Mouse (Mus musculus) layer of hippocampus, adult 2 months (tissue): Measurements from ENCODE around the gene Arf3. TPM values are rescaled to one million over a fixed set of nuclear protein-coding genes. Genes with fewer than 3 reads are reported as not detected.

Source experiments
- DNase-seq, 2 experiments: peaks; one replicate each; pipeline ENCODE4 v3.0.0; 2022; ENCODE audit warnings: low spot score in 2 of 2
- H3K27ac ChIP-seq: fragments of 200-600 bp; 2 replicates; pipeline ENCODE4 v1.8.1; 2022
- H3K4me3 ChIP-seq: fragments of 200-600 bp; 2 replicates; pipeline ENCODE4 v1.8.1; 2022; ENCODE audit warnings: mild to moderate bottlenecking
- CTCF ChIP-seq: fragments of 200-600 bp; conservative IDR thresholded peaks from 2 replicates; pipeline ENCODE4 v1.8.1; 2022; ENCODE audit warnings: antibody characterized with exemption, mild to moderate bottlenecking, moderate library complexity
- total RNA-seq, 2 experiments: library from RNA; stranded (reverse); gene quantifications; 2 replicates each; pipeline ENCODE4 v1.2.3; 2021

Gene Arf3
- total RNA-seq, 2 experiments from 2014 or later: 820 to 852 TPM

- DNase-seq: no peak
Observed at GRCm38 (mm10) chr15:98714230-98714652, 48.8 kb downstream of the Arf3 start.

DNA sequence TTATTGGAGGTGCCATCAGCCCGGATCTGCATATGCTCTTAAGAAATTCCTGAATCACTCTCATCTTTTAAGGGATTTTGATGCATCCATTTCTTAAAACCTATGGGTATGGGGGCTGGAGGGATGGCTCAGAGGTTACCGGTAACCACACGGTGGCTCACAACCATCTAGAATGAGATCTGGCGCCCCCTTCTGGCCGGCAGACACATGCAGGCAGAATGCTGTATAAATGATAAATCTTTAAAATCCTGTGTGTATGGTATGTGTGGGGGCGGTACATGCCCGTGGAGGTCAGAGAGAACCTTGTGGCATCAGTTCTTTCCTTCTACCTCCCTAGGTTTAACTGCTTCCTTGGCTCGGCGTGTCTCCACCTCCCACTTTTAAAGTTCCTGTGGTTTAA, 52.6 kb downstream of the Arf3 start:
- DNase-seq: peak; percentile 42 to 74
- peak; percentile 95 for TF ChIP-seq CTCF
- H3K4me3 ChIP-seq: no peak overlapping the region
- peak overlapping the region; percentile 40; the same call in 1 of the 2 replicates for H3K27ac ChIP-seq

More at GRCm38 (mm10) chr15:98714230-98714652, 48.8 kb downstream of the Arf3 start:
- H3K4me3 ChIP-seq: no peak overlapping the region
- TF ChIP-seq CTCF: no peak
- H3K27ac ChIP-seq: no peak overlapping the region

GRCm38 (mm10) chr15:98707766-98708372, 55.1 kb downstream of the Arf3 start, which contains the start of gene Ccdc65:
Ccdc65 (plus strand) TSS chr15:98708207.
- peak within 1 kb of the TSS; percentile 79 for H3K4me3 ChIP-seq
- H3K27ac ChIP-seq: peak within 1 kb of the TSS; percentile 68
- DNase-seq: peak; percentile 88
- TF ChIP-seq CTCF: peak; percentile 86

GRCm38 (mm10) chr15:98704312-98704711, 58.7 kb downstream of the Arf3 start:
- no peak for DNase-seq
- Histone ChIP-seq H3K27ac (no peak overlapping the region), H3K4me3 (no peak overlapping the region)
- TF ChIP-seq CTCF: no peak

DNA sequence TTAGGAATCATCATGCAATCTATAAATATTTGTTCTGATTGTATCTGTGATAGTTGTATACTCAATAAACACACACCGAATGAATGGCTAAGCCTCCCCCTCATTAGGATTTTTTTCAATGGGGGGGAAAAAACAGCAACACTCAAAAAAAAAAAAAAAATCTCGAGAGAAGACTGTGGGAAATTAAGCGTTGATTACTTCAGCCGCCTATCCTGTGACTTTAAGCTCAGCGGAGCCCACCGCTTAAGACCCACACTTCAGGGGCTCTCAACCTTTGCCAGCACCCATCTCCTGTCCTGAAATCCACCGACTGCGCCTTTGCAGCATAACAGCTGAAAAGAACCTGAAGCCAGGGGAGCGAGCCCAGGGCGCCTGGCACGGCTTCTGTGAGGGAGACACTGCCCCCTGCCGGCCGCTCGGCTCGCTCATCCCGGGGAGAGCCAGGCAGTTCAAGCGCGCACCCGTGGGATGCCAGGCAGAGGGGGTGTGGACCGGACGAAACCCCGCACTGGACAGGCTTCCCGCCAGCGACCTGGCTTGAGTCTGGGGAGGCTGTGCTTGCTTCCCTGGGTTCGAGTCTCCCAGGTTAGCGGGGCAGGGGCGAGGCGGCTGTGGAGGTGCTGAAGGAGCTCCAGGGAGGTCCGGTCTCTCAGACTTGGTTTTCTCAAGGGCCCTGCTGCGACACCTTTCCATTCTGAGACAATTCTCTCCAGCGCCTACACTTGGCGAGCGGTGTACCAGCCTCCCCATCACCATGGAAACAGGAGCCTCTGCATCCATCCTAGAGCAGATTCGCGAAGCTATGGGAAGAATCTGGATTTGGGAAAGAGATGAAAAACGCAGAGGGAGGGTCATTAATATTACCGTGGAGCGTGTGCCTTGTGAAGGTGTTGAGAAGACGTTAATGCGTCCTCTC, 63.6 kb downstream of the Arf3 start:
- TF ChIP-seq CTCF: peak; percentile 89
- H3K4me3 ChIP-seq: peak overlapping the region; percentile 55
- H3K27ac ChIP-seq: peak overlapping the region; percentile 81
- DNase-seq: peak; percentile 87 to 94

- no peak for DNase-seq
- TF ChIP-seq CTCF: no peak
- Histone ChIP-seq H3K27ac (no peak overlapping the region), H3K4me3 (no peak overlapping the region)
Observed at GRCm38 (mm10) chr15:98696216-98696615, 66.8 kb downstream of the Arf3 start.

GRCm38 (mm10) chr15:98695726-98696125, 67.3 kb downstream of the Arf3 start:
- Histone ChIP-seq H3K4me3 (no peak overlapping the region), H3K27ac (no peak overlapping the region)
- TF ChIP-seq CTCF: no peak
- DNase-seq: no peak

- H3K27ac ChIP-seq: no peak overlapping the region
- no peak for DNase-seq
- no peak overlapping the region for H3K4me3 ChIP-seq
- no peak for TF ChIP-seq CTCF
Observed at GRCm38 (mm10) chr15:98692171-98692715, 70.8 kb downstream of the Arf3 start.

GRCm38 (mm10) chr15:98691486-98692147, 71.4 kb downstream of the Arf3 start:
- TF ChIP-seq CTCF: no peak
- DNase-seq: no peak
- no peak overlapping the region for H3K27ac ChIP-seq
- no peak overlapping the region for H3K4me3 ChIP-seq

- DNase-seq: no peak
- no peak overlapping the region for H3K4me3 ChIP-seq
- H3K27ac ChIP-seq: no peak overlapping the region
- no peak for TF ChIP-seq CTCF
Observed at GRCm38 (mm10) chr15:98689682-98690081, 73.3 kb downstream of the Arf3 start.

Other genes starting within 250 kb of the Arf3 start
- 10 to 100 TPM; 62.2 to 62.5 TPM for gene Kansl2, start 228.9 kb downstream of the Arf3 start, total RNA-seq
- 10 to 100 TPM; 43.8 to 48.3 TPM for gene Ccnt1, start 192.3 kb downstream of the Arf3 start, total RNA-seq
- not detected for gene 4930415O20Rik, start 192.2 kb downstream of the Arf3 start, total RNA-seq
- gene Adcy6, start 153.1 kb downstream of the Arf3 start, total RNA-seq: 10 to 100 TPM; 49.6 to 52.4 TPM
- 100 to 1,000 TPM; 207 to 212 TPM for gene Cacnb3, start 132.4 kb downstream of the Arf3 start, total RNA-seq
- gene Ddx23, start 100.3 kb downstream of the Arf3 start, total RNA-seq: 10 to 100 TPM; 79.7 to 87.4 TPM
- 1 to 10 TPM; 6.4 to 6.9 TPM for gene Rnd1, start 85.8 kb downstream of the Arf3 start, total RNA-seq
- gene Ccdc65, start 55.0 kb downstream of the Arf3 start, total RNA-seq: 1 to 10 TPM; 6.7 to 9.5 TPM
- 1 to 10 TPM in 1 of 2 experiments, under 1 TPM in 1; 0.66 to 1.3 TPM for gene Fkbp11, start 35.0 kb downstream of the Arf3 start, total RNA-seq
- under 1 TPM; 0.15 to 0.38 TPM for gene Wnt10b, start 14.9 kb upstream of the Arf3 start, total RNA-seq
- not detected for gene Wnt1, start 26.6 kb upstream of the Arf3 start, total RNA-seq
- gene Ddn, start 46.3 kb upstream of the Arf3 start, total RNA-seq: 1,000 to 10,000 TPM; 1,636 to 1,683 TPM
- gene Prkag1, start 68.3 kb upstream of the Arf3 start, total RNA-seq: 10 to 100 TPM; 50.3 to 51.9 TPM
- 100 to 1,000 TPM in 1 of 2 experiments, 10 to 100 TPM in 1; 89.3 to 106 TPM for gene Kmt2d, start 108.0 kb upstream of the Arf3 start, total RNA-seq
- 1 to 10 TPM; 8.5 TPM for gene Rhebl1, start 131.3 kb upstream of the Arf3 start, total RNA-seq
- under 1 TPM; 0.10 to 0.12 TPM for gene Dhh, start 135.3 kb upstream of the Arf3 start, total RNA-seq
- gene Lmbr1l, start 155.0 kb upstream of the Arf3 start, total RNA-seq: 10 to 100 TPM; 17.0 to 20.6 TPM
- gene Tuba1b, start 171.4 kb upstream of the Arf3 start, total RNA-seq: 100 to 1,000 TPM; 466 to 491 TPM
- gene Gm49450, start 190.3 kb upstream of the Arf3 start, total RNA-seq: not detected
- gene Tuba1a, start 190.5 kb upstream of the Arf3 start, total RNA-seq: 100 to 1,000 TPM; 768 to 781 TPM